Mouse (Mus musculus) bone marrow, adult 2 months (tissue): ENCODE measurements around the gene Cyld. TPM values are rescaled to one million over a fixed set of nuclear protein-coding genes. Genes with fewer than 3 reads are reported as not detected.

Experiments
- H3K27ac ChIP-seq: fragments of 200-500 bp; 2 replicates; pipeline ENCODE4 v1.5.1; 2012; ENCODE audit warnings: low read depth, mild to moderate bottlenecking, control low read depth, inconsistent platforms, low read length; ENCODE audit not compliant: control insufficient read depth, poor library complexity, insufficient read depth
- H3K4me1 ChIP-seq: fragments of 200-500 bp; 2 replicates; pipeline ENCODE4 v1.6.1; 2011; ENCODE audit warnings: low read length; ENCODE audit not compliant: control insufficient read depth, insufficient read depth
- H3K4me3 ChIP-seq: fragments of 200-500 bp; replicated peaks from 2 replicates; pipeline ENCODE3; 2011; ENCODE audit warnings: mild to moderate bottlenecking, low read depth, low read length, control low read depth; ENCODE audit not compliant: control insufficient read depth
- CTCF ChIP-seq: fragments of 200-500 bp; IDR thresholded peaks from 2 replicates; pipeline ENCODE4 v1.5.1; 2011; ENCODE audit warnings: low read length, control low read depth; ENCODE audit not compliant: control insufficient read depth, insufficient read depth
- POLR2A ChIP-seq: fragments of 200-500 bp; IDR thresholded peaks from 2 replicates; pipeline ENCODE4 v1.6.1; 2011; ENCODE audit warnings: low read depth, mild to moderate bottlenecking, control low read depth, low read length, borderline replicate concordance; ENCODE audit not compliant: control insufficient read depth
- WGBS: fragments of 180-500 bp; shearing (Covaris S2); methylation state at CpG from one replicate; pipeline ENCODE4 v1.1.7; 2018; 5-methylcytosine and 5-hydroxymethylcytosine counted together
- polyA plus RNA-seq: library from polyadenylated mRNA; stranded (reverse); fragments of >200 nt; gene quantifications from 2 replicates; pipeline ENCODE4 v1.2.4, GENCODE M21; 2011; ENCODE audit warnings: low replicate concordance; ENCODE audit not compliant: missing spikeins, insufficient read depth, insufficient read length

Cyld gene
- polyA plus RNA-seq, 1 experiment: 7.5 TPM

DNA sequence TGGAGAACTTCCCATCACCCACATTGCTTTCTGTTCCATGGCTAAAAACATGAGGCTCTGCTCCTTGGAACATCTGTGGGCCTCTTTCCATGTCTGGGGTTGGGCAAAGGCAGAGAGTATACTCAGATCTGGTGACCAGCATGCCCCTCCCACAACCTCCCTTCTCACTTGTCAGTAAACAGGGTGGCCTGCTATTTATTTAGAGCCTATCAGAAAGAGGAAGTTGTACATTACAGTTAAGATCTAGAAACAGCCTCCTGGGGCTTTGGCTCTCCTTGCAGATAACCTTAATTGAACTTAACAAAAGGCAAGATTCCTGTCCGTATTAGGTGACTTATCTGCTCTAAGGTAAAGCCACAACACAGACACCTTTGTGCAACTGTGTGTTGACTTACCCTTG, 30.4 kb upstream of the Cyld start:
- Histone ChIP-seq H3K4me1 (peaks cover 15% of the 10 kb centered on the region), H3K27ac (peak overlapping the region; percentile 50; the same call in 1 of the 2 replicates), H3K4me3 (no peak overlapping the region)
- TF ChIP-seq CTCF (no peak), POLR2A (no peak)
- 2% methylated on average over 1 of the region's 1 CpGs for WGBS

GRCm38 (mm10) chr8:88668400-88669086, 28.3 kb upstream of the Cyld start:
- no peak overlapping the region for H3K4me3 ChIP-seq
- peaks cover 13% of the 10 kb centered on the region for H3K4me1 ChIP-seq
- 5% methylated on average over 14 of the region's 14 CpGs for WGBS
- TF ChIP-seq CTCF (no peak), POLR2A (no peak)
- H3K27ac ChIP-seq: peak overlapping the region; percentile 77

GRCm38 (mm10) chr8:88670782-88671181, 26.0 kb upstream of the Cyld start:
- 85% methylated on average over 6 of the region's 6 CpGs for WGBS
- no peak overlapping the region for H3K27ac ChIP-seq
- peaks cover 10% of the 10 kb centered on the region for H3K4me1 ChIP-seq
- no peak overlapping the region for H3K4me3 ChIP-seq
- TF ChIP-seq CTCF (no peak), POLR2A (no peak)

GRCm38 (mm10) chr8:88671575-88671974, 25.3 kb upstream of the Cyld start:
- Histone ChIP-seq H3K4me3 (no peak overlapping the region), H3K27ac (no peak overlapping the region), H3K4me1 (peaks cover 8% of the 10 kb centered on the region)
- WGBS: 86% methylated on average over 10 of the region's 10 CpGs
- TF ChIP-seq CTCF: no peak
- no peak for TF ChIP-seq POLR2A

GRCm38 (mm10) chr8:88673859-88674258, 23.0 kb upstream of the Cyld start:
- TF ChIP-seq CTCF (no peak), POLR2A (no peak)
- Histone ChIP-seq H3K4me1 (peaks cover 3% of the 10 kb centered on the region; the same call in 1 of the 2 replicates), H3K4me3 (no peak overlapping the region), H3K27ac (no peak overlapping the region)
- 82% methylated on average over 5 of the region's 5 CpGs for WGBS

GRCm38 (mm10) chr8:88675372-88676165, 21.3 kb upstream of the Cyld start:
- Histone ChIP-seq H3K27ac (no peak overlapping the region), H3K4me1 (no peaks in the 10 kb centered on the region; the same call in 1 of the 2 replicates), H3K4me3 (no peak overlapping the region)
- TF ChIP-seq POLR2A: no peak
- no peak for TF ChIP-seq CTCF
- WGBS: 79% methylated on average over 12 of the region's 12 CpGs

- 82% methylated on average over 8 of the region's 8 CpGs for WGBS
- H3K27ac ChIP-seq: no peak overlapping the region
- TF ChIP-seq POLR2A (no peak), CTCF (no peak)
- no peak overlapping the region for H3K4me3 ChIP-seq
- no peaks in the 10 kb centered on the region; the same call in 1 of the 2 replicates for H3K4me1 ChIP-seq
These were observed 19.8 kb upstream of the Cyld start for GRCm38 (mm10) chr8:88677071-88677470.

GRCm38 (mm10) chr8:88680566-88680965, 16.3 kb upstream of the Cyld start:
- H3K4me1 ChIP-seq: no peaks in the 10 kb centered on the region; the same call in 1 of the 2 replicates
- no peak overlapping the region for H3K27ac ChIP-seq
- H3K4me3 ChIP-seq: no peak overlapping the region
- TF ChIP-seq CTCF: no peak
- 84% methylated on average over 2 of the region's 2 CpGs for WGBS
